Mouse (Mus musculus): ENCODE results near the gene Pitx3. TPM values are rescaled to one million over a fixed set of nuclear protein-coding genes. Genes with fewer than 3 reads are reported as not detected.
"Not testable (repeated sequence)": the region's sequence is repeated elsewhere in the genome, so short reads cannot be mapped to it uniquely, and the experiment has no call there.

Pitx3 gene
- total RNA-seq, 2 experiments from 2014 or later, result not detected

DNA sequence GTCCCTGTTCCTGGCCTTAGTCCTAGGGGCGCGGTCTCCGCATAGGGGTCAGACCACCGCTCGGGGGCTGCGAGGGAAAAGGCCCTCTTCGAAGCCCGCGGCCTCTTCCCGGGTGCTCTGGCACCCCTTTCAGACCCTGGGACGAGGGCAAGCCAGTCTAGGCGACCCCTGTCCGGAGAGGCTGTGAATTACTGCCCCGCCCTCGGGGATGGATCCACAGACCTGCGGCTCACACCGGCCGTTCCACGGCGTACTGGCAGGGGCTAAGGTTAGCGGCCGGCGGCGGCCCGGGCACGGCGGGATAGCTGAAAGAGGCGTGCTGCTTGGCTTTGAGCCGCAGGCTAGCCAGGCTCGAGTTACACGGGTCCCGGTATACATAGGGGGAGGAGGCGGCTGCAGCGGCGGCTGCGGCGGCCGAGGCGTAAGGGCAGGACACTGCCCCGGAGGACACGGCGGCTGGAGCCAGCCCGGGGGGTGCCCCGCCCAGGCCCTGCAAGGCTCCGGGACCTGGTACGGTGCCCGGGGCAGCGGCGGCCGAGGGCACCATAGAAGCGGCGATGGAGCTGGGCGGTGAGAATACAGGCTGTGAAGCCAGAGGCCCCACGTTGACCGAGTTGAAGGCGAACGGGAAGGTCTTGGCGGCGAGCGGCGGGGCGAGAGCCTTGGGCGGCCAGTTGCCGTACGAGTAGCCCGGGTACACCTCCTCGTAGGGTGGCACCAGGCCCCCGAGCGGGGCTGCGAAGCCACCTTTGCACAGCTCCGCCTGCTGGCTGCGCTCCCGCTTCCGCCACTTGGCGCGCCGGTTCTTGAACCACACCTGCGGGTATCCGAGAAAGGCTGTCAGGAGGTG is 12.1 kb downstream of the Pitx3 start:
- intact Hi-C loops (cut with DNase I), result loop anchor here (1.0 to 5.0 kb wide), 2 partner anchors 118 to 171 kb away; no protein-coding TSS in a partner anchor
- DNase-seq (ENCODE audit: low spot score in 2 of 2), result peak in 1 of 2 experiments; percentile 19

DNA sequence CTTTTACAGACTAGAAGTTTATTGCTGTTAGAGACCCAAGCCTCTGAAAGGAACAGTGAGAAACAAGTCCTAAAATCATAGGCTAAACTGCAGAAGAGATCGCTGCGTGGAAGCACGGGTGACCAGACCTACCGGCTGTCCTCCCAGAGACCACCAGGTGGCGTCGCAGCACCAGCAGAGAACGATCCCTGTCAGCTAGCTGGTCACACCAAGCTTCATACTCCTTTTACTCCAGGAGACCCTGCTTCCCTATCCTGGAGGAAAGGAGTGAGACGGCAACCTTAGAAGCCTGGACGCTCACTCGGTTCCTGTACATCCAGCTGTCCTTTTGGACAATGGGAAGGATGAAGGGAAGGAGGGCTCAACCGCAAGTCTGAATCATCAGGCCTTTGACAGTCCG is 12.8 kb downstream of the Pitx3 start:
- intact Hi-C loops (cut with DNase I), result loop anchor here (1.0 to 5.0 kb wide), 2 partner anchors 119 to 172 kb away; no protein-coding TSS in a partner anchor
- DNase-seq (ENCODE audit: low spot score in 2 of 2), result peak; percentile 92 to 95

DNA sequence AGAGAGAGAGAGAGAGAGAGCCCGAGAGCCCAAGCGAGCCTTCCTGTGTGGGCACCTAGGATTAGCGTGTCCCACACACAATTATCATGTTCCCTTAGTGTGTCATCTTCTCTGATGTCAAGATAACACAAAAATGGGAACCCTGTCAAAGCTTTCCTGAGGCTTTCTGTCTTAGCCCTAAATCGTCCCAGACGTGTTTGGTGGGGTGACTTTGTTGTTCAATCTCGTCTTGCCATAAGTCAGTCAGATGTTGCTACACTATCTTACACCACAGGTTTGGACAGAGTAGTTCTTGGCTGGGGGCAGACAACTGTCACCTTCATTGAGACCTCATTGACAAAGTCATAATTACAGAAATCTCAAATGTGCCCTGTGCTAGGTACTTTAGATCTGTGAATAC is 15.5 kb downstream of the Pitx3 start:
- intact Hi-C loops (cut with DNase I), result no loop called here
- no peak for DNase-seq (ENCODE audit: low spot score in 2 of 2)

DNA sequence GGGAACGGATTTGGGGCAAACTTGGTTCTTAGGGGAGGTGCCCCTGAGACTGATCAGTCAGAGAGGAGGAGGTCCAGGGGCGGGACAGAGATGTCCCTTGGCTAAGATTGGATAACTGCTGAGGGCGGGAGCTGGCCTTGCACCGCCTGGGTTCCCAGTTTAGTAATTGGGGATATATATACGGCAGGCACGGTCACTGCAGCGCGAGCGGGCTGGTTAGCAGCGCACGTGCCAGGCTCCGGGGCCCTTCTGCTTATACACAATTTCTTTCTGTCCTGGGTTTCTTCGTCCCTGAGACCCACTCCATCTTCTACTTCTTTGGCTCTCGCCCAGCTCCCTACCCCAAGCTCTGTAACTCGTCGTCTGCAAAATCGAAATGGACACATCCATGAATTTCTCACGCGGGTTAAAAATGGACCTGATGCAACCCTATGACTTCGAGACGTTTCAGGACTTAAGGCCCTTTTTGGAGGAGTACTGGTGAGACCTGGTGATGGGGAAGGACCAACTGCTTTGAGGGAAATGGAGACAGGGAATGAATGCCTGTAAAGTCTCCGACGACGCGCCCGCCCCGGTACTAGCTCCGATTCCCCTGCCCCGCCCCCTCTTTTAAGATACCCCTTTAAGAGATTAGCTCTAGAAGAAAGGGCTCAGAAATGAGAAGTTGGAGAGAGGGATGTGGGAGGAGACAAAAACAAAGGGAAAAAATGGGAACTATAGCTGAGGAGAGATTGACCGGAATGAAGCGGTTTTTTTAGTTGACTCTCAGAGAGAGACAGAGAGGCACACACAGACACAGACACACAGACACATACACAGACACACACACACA is 16.2 kb downstream of the Pitx3 start, which contains the start of gene Elovl3:
Gene Elovl3, plus strand, starts transcription at position 204 of the 832 bp plus-strand sequence.
- intact Hi-C loops (cut with DNase I), result no loop called here
- DNase-seq (ENCODE audit: low spot score in 2 of 2), result no peak

DNA sequence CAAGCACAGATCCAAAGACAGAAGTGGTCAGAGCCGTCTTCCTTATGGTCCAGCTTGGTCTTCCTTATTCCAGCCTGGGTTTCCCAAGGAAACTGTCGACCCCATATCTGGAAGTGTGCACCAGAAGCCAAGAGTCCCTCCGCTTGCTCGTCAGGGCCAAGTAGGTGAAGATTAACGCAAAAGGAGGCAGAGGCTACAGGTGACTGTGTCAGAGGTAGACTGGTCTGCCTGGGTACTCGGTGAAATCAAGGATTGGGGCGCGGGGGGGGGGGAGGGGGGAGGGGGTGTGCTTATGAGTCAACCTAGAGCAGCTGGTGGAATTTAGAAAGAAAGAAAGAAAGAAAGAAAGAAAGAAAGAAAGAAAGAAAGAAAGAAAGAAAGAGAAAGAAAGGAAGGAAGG is 16.8 kb downstream of the Pitx3 start:
- no peak for DNase-seq (ENCODE audit: low spot score in 2 of 2)
- intact Hi-C loops (cut with DNase I), result no loop called here

DNA sequence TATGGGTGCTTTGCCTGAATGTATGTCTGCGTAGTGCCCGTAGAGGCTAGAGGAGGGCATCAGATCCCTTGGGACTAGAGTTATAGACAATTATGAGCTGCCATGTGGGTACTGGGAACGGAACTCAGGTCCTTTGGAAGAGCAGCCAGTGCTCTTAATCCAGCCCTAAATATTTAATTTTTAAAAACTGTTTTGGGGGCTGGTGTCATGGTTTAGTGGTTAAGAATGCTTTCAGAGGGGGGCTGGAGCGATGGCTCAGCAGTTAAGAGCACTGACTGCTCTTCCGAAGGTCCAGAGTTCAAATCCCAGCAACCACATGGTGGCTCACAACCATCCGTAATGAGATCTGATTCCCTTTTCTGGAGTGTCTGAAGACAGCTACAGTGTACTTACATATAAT is 18.4 kb downstream of the Pitx3 start:
- intact Hi-C loops (cut with DNase I); DNase-seq (ENCODE audit: low spot score in 2 of 2): not testable (repeated sequence)

DNA sequence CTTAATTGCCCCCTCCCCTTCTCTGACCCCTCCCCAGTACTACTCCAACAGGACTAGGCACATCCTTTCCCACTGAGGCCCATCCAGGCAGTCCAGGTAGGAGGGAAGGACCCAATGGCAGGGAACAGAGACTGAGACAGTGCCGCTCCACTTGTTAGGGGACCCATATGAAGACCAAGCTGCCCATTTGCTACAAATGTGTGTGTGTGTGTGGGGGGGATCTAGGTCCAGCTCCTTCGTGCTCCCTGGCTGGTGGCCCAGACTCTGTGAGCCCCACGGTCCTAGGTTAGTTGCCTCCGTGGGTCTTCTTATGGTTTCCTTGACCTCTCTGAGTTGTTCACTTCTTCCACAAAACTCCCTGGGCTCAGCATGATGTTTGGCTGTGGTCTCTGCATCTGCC is 21.8 kb downstream of the Pitx3 start:
- DNase-seq (ENCODE audit: low spot score in 2 of 2), result no peak
- intact Hi-C loops (cut with DNase I), result no loop called here

DNA sequence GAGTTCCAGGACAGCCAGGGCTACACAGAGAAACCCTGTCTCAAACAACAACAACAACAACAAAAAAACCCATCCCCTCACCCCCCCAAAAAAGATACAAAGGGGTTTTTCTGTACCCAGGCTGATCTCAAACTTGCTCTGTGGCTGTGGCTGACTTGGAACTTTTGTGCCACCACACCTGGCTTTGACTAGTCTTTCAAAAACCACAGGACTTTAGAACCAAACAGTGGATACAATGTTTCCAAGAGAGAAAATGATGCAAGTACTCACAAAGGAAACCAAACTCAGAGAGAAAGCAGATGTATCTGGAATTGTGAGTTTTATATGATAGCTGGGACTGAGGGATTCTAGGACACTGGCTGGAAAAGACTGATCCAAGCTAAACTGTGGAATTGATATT is 23.5 kb downstream of the Pitx3 start:
- intact Hi-C loops (cut with DNase I), result no loop called here
- DNase-seq (ENCODE audit: low spot score in 2 of 2), result no peak

DNA sequence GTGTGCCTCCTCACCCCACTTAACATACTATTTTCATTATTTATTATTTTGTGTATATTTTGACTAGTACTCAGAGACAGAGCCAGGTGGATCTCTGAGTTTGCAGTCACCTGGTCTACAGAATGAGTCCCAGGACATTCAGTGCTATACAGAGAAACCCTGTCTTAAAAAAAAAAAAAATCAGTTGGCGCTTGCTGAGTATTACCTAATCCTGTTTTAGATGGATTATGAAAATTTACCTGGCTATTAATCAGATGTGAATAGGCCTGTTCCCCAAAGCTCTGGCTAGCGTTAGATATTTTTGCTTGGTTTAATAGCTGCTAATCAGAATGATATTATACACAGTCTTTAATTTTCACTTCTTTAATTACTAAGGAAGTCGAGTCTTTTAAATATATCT is 24.2 kb downstream of the Pitx3 start:
- DNase-seq (ENCODE audit: low spot score in 2 of 2), result no peak
- intact Hi-C loops (cut with DNase I), result no loop called here

DNA sequence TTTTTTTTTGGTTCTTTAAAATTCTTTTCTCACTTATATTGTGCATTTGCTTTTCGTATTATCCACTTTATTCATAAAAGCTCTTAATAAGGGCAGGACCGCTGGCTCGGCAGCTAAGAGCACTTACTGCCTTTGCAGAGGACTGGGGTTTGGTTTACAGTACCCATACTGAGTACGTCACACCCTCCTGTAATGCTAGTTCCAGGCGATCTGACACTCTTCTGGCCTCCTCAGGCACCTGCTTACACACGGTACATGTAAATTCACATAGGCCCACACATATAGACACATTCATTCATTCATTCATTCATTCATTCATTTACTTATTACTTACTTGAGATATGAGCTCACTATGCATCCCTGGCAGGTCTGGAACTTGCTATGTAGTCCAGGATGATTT is 27.3 kb downstream of the Pitx3 start:
- intact Hi-C loops (cut with DNase I), result no loop called here
- no peak for DNase-seq (ENCODE audit: low spot score in 2 of 2)

DNA sequence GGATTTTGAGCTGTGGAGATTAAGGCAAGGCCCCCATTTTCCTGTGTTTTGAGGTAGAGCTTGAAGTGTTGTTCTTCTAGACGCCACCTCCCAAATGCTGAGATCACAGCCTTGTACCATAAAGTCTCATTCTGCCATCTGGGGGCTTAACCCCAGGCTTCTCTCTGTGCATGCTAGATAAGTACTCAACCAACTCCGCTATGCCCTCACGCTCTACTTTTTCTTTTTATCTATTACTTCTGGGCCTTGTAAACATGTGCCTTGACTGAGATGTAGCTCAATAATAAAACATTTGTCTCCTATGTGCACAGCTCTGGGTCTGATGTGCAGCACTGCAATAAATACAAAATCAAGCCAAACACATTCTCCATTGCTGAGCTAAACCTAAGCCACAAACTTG is 28.7 kb downstream of the Pitx3 start:
- DNase-seq (ENCODE audit: low spot score in 2 of 2), result no peak
- intact Hi-C loops (cut with DNase I), result no loop called here

DNA sequence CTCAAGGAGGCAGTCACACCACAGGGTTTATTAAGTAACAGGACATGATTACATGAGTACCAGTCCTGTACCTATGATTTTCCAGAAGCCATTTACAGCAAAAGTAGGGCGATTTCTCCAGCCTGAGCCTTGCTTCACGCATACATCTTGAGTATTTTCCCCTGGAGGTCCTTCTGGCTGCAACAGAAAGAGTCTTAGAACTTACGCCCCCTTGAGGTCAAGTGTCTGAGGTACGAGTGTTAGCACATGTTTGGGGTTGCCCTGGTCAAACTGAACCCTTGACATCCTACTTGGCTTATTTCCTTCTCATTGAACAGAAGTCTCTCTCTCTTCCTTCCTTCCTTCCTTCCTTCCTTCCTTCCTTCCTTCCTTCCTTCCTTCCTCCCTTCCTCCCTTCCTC is 33.5 kb downstream of the Pitx3 start:
- DNase-seq (ENCODE audit: low spot score in 2 of 2), result no peak
- intact Hi-C loops (cut with DNase I), result no loop called here

DNA sequence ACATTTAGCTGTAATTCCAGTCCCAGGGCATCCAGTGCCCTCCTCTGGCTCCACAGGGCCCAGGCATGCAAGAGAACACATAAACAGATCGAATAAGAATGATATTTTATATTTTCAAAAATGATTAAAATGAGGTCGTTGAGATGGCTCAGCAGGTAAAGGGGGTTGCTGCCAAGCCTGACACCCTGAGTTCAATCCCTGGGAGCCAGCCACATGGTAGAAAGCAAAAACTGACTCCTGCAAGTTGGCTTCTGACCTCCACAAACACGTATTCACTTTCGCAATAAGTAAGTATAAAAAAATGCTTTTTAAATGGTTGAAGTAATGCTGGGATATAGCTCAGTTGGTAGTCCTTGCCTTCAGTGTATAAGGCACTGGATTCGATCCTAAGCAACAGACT is 37.3 kb downstream of the Pitx3 start:
- intact Hi-C loops (cut with DNase I), result no loop called here
- DNase-seq (ENCODE audit: low spot score in 2 of 2), result no peak

DNA sequence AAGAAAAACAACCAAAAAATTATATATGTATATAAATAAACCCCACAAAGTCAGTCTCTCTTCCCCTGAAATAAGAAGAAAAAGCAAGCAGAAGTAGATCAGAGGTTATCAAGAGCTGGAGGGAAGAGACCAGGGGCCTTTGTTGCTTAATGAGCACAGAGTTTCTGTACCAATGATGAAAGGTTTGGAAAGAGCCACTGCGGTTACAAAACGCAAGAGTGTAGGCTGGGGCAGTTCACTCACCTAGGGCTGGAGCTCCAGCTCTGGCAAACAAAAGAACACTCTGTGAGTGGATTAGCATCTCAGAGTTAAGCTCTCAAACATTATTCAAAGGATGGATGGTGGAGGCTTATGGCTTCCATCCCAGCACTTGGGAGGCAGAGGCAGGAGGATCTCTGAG is 37.9 kb downstream of the Pitx3 start:
- DNase-seq (ENCODE audit: low spot score in 2 of 2), result no peak
- intact Hi-C loops (cut with DNase I), result no loop called here

DNA sequence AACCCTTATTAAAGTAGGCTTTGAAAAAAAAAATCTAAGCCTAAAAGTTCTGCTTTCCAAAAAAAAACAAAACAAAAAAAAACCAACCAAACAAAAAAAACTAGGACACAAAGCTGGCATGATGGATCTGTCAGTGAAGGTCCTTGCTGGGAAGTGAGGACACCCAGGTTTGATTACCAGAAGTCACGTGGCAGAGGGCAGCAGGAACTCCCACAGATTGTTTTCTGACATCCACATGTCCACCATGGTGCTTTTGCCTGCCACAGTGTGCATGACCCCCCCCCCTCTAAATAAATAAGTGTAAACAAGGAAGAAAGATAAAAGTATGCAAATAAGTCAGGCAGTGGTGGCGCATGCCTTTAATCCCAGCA is 44.0 kb downstream of the Pitx3 start:
- intact Hi-C loops (cut with DNase I), result no loop called here
- no peak for DNase-seq (ENCODE audit: low spot score in 2 of 2)

DNA sequence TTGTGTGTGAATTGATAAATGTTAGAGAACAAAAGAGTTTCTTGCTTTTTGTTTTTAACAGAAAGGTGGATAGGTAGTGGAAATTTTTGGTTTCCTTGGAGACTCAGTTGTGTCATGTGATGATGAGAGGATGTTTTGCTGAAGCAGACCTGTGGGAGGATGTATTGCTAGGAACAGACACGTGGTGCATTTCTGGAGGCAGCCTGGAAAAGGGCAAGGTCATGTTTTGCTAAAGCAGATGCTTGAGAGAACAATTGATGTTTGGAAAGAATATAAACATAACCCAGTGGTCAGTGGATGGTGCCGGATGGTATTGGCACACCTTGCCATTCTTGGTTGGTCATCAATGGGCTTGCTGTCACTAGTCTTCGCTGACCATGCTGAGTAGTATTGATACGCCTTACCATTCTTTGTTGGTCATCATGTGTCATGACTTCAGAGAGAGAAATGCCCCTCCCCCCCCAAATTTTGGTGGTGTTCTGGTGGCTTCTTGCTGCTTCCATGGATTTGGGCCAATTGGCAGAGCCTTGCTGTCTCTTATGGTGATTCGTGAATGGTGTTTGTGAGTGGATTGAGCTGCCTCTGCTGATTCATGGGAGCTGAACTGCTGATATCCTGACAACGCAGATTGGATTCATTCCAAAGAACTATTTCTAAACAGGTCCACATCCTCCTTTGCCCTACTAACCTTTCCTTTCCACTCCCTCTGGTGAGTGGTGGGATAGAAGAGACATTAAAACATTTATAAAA is 44.5 kb downstream of the Pitx3 start:
- DNase-seq (ENCODE audit: low spot score in 2 of 2), result no peak
- intact Hi-C loops (cut with DNase I), result no loop called here

DNA sequence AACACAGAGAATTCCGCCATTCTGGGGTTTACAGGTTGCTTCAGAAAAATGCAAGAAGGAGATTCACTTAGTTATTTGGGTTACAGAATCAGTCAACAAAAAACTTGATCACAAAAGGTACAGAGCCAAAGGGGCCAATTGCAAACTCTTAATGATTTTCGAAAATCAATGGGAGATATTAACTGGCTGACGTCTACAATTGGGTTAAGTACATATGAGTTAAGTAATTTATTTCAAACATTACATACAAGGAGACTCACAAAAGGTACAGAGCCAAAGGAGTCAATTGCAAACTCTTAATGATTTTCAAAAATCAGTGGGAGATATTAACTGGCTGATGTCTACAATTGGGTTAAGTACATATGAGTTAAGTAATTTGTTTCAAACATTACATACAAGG is 48.6 kb downstream of the Pitx3 start:
- DNase-seq (ENCODE audit: low spot score in 2 of 2), result no peak
- intact Hi-C loops (cut with DNase I), result no loop called here

DNA sequence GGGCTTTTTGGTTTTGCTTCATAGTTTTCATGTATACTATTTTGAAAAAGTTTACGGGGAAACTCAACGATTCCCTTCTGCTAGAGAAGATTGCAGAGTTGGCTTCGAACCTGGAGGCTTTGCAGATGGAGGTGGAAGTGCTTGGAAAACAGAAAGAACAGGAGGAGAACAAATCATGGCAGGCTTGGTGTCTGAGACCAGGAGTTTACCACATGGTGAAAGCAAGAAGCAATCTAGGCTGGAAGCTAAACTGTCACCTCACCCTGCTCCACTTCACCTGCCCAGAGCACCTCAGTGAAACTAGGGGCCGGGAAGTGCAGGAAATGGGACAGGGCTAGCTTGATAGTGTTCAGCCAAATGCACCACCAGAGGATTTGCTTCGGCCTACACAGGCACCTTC is 51.7 kb downstream of the Pitx3 start:
- intact Hi-C loops (cut with DNase I), result no loop called here
- no peak for DNase-seq (ENCODE audit: low spot score in 2 of 2)

DNA sequence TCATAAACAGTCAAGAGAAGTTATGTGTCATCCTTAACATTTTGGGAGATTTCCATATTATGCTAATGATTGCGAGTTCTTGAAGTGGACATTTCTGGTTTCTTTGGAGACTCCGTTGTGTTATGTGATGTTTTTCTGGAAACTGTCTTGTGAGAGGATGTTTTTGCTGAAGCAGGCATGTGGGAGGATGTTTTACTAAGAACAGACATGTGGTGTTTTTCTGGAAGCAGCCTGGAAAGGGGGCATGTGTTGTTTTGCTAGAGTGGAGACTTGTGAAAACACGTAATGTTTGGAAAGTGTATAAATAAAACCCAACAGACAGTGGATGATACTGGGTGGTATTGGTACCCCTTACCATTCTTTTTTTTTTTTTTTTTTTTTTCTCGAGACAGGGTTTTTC is 52.8 kb downstream of the Pitx3 start:
- peak; percentile 35 to 40 for DNase-seq (ENCODE audit: low spot score in 2 of 2)
- intact Hi-C loops (cut with DNase I), result no loop called here

DNA sequence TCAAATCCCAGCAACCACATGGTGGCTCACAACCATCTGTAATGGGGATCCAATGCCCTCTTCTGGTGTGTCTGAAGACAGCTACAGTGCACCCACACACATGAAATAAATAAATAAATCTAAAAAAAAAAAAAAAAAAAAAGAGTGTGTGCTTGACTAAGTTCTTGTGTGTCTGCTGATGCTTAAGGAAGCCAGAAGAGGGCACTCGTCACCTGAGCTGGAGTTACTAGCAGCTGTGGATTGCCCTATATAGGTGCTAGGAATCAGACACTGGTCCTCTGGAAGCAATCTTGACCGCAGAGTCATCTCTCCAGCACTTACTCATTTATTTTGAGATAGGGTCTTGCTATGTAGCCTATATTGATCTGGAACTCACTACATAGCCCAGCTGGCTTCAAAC is 54.0 kb downstream of the Pitx3 start:
- intact Hi-C loops (cut with DNase I), result no loop called here

More for the DNA sequence above, 54.0 kb downstream of the Pitx3 start:
- no peak for DNase-seq (ENCODE audit: low spot score in 2 of 2)

Data from left cerebral cortex, postnatal 14 days (tissue).